In genomic region chr2:90866524-90866923, GRCm38 (mm10) we compare ENCODE assay signal across 8 mouse cellular contexts. TPM values are rescaled to one million over a fixed set of nuclear protein-coding genes. Genes with fewer than 3 reads are reported as not detected.
DNase-seq lines count a peak whose midpoint lies in the region; ATAC-seq and TF ChIP-seq lines count a peak whose summit lies in the region.

No protein-coding gene starts in this region.

- 18% methylated on average over 3 of the region's 3 CpGs for WGBS in forebrain, embryonic 13.5 days
- 26% methylated on average over 3 of the region's 3 CpGs for WGBS in liver, embryonic 15.5 days (ENCODE audit: insufficient replicate concordance)
- WGBS in neural tube, embryonic 14.5 days, result 34% methylated on average over 3 of the region's 3 CpGs

- H3K36me3 ChIP-seq in E14TG2a.4 (ENCODE audit: insufficient read depth, low read length), result peaks cover 68% of the 10 kb centered on the region
- H3K36me3 ChIP-seq in forebrain, embryonic 13.5 days (ENCODE audit: poor library complexity, severe bottlenecking), result peaks cover 68% of the 10 kb centered on the region
- H3K36me3 ChIP-seq in liver, embryonic 15.5 days (replicated peaks), result peaks cover 59% of the 10 kb centered on the region
- H3K36me3 ChIP-seq in neural tube, embryonic 14.5 days (ENCODE audit: control insufficient read depth, insufficient read depth, low read length), result peaks cover 34% of the 10 kb centered on the region

- ATAC-seq in cerebellum, adult (ENCODE audit: insufficient number of reproducible peaks, low FRiP score, low TSS enrichment), result 0 out of 2 replicates have a peak, but pooled peaks have one; percentile 50
- peak; percentile 92 for ATAC-seq in forebrain, embryonic 13.5 days
- ATAC-seq in liver, embryonic 15.5 days (ENCODE audit: insufficient read depth), result no peak; the same call in 1 of the 2 replicates
- ATAC-seq in neural tube, embryonic 14.5 days (ENCODE audit: low read depth), result peak; percentile 90

- no peak overlapping the region for H3K9ac ChIP-seq in forebrain, embryonic 13.5 days
- no peak overlapping the region for H3K9ac ChIP-seq in liver, embryonic 15.5 days
- H3K9ac ChIP-seq in neural tube, embryonic 14.5 days (replicated peaks; ENCODE audit: low read depth, low read length), result no peak overlapping the region

- no peak overlapping the region for H3K4me2 ChIP-seq in forebrain, embryonic 13.5 days
- H3K4me2 ChIP-seq in liver, embryonic 15.5 days, result no peak overlapping the region
- no peak overlapping the region for H3K4me2 ChIP-seq in neural tube, embryonic 14.5 days (ENCODE audit: low read depth, low read length)

- no peak overlapping the region for H3K27ac ChIP-seq in forebrain, embryonic 13.5 days
- peak overlapping the region; percentile 60; the same call in 1 of the 2 replicates for H3K27ac ChIP-seq in liver, embryonic 15.5 days (replicated peaks)
- H3K27ac ChIP-seq in neural tube, embryonic 14.5 days (ENCODE audit: low read depth, low read length), result no peak overlapping the region

- intact Hi-C loops in heart, postnatal 10 days (cut with DNase I), result loop anchor here (1.0 to 5.0 kb wide), 3 partner anchors 36 to 235 kb away; partner anchors contain the start of genes Kbtbd4 and Ndufs3

- no peaks in the 10 kb centered on the region for H3K27me3 ChIP-seq in E14TG2a.4 (ENCODE audit: insufficient read depth, low read length)
- H3K27me3 ChIP-seq in forebrain, embryonic 13.5 days, result no peaks in the 10 kb centered on the region
- no peaks in the 10 kb centered on the region for H3K27me3 ChIP-seq in liver, embryonic 15.5 days
- no peaks in the 10 kb centered on the region for H3K27me3 ChIP-seq in neural tube, embryonic 14.5 days (ENCODE audit: control insufficient read depth, insufficient read depth, low read length)

- H3K9me3 ChIP-seq in E14TG2a.4 (ENCODE audit: low read length), result no peaks in the 10 kb centered on the region
- H3K9me3 ChIP-seq in forebrain, embryonic 13.5 days (replicated peaks), result no peaks in the 10 kb centered on the region
- no peaks in the 10 kb centered on the region for H3K9me3 ChIP-seq in liver, embryonic 15.5 days (replicated peaks)
- H3K9me3 ChIP-seq in neural tube, embryonic 14.5 days (ENCODE audit: control insufficient read depth, low read length), result no peaks in the 10 kb centered on the region

- no peak overlapping the region for H3K4me3 ChIP-seq in E14TG2a.4 (replicated peaks; ENCODE audit: low read length)
- H3K4me3 ChIP-seq in forebrain, embryonic 13.5 days, result no peak overlapping the region
- no peak overlapping the region for H3K4me3 ChIP-seq in liver, embryonic 15.5 days (replicated peaks)
- no peak overlapping the region for H3K4me3 ChIP-seq in neural tube, embryonic 14.5 days (ENCODE audit: low read depth, low read length)

- DNase-seq in heart, postnatal 10 days, result peak; percentile 90 to 94
- peak; percentile 89 to 90 for DNase-seq in kidney, postnatal 4 days
- peak; percentile 78 for DNase-seq in telencephalon, adult 2 months (ENCODE audit: low read depth, low spot score)

- peaks cover 11% of the 10 kb centered on the region; the same call in 1 of the 2 replicates for H3K4me1 ChIP-seq in E14TG2a.4 (replicated peaks; ENCODE audit: low read depth, low read length)
- no peaks in the 10 kb centered on the region for H3K4me1 ChIP-seq in forebrain, embryonic 13.5 days
- H3K4me1 ChIP-seq in liver, embryonic 15.5 days (replicated peaks), result peaks cover 47% of the 10 kb centered on the region
- H3K4me1 ChIP-seq in neural tube, embryonic 14.5 days (ENCODE audit: control insufficient read depth, insufficient read depth, low read length), result no peaks in the 10 kb centered on the region

- TF ChIP-seq CTCF in E14TG2a.4 (conservative IDR thresholded peaks at IDR 0.05; ENCODE audit: low read length), result peak; percentile 73

RNA-seq across cellular contexts. Expression of gene C1qtnf4, which starts 19.1 kb away (rescaled TPM):
- 9.0 and 9.4 TPM in 2 replicates for polyA plus RNA-seq in forebrain, embryonic 13.5 days (2015; fragmentation: Nextera tagmentation; extraction: Ambion mirVana)
- 1 to 10 TPM; 6.2 to 6.6 TPM for total RNA-seq in heart, postnatal 10 days (2021)
- 1.9 and 2.0 TPM in 2 replicates for polyA plus RNA-seq in liver, embryonic 15.5 days (2015; fragmentation: Nextera tagmentation; extraction: Ambion mirVana)
- 135 and 143 TPM in 2 replicates for polyA plus RNA-seq in neural tube, embryonic 14.5 days (2014; fragmentation: Nextera tagmentation; extraction: Ambion mirVana)

RNA-seq across cellular contexts. Expression of gene Mtch2, which starts 19.6 kb away (rescaled TPM):
- 275 and 283 TPM in 2 replicates for polyA plus RNA-seq in forebrain, embryonic 13.5 days (2015; fragmentation: Nextera tagmentation; extraction: Ambion mirVana)
- total RNA-seq in heart, postnatal 10 days (2021), result 100 to 1,000 TPM; 205 TPM
- 114 and 116 TPM in 2 replicates for polyA plus RNA-seq in liver, embryonic 15.5 days (2015; fragmentation: Nextera tagmentation; extraction: Ambion mirVana)
- 277 and 280 TPM in 2 replicates for polyA plus RNA-seq in neural tube, embryonic 14.5 days (2014; fragmentation: Nextera tagmentation; extraction: Ambion mirVana)

RNA-seq across cellular contexts. Expression of gene Kbtbd4, which starts 38.0 kb away (rescaled TPM):
- 59.2 and 67.6 TPM in 2 replicates for polyA plus RNA-seq in forebrain, embryonic 13.5 days (2015; fragmentation: Nextera tagmentation; extraction: Ambion mirVana)
- total RNA-seq in heart, postnatal 10 days (2021), result 10 to 100 TPM; 21.7 to 26.1 TPM
- polyA plus RNA-seq in liver, embryonic 15.5 days (2015; fragmentation: Nextera tagmentation; extraction: Ambion mirVana), result 16.1 and 17.6 TPM in 2 replicates
- polyA plus RNA-seq in neural tube, embryonic 14.5 days (2014; fragmentation: Nextera tagmentation; extraction: Ambion mirVana), result 47.5 and 50.4 TPM in 2 replicates

RNA-seq across cellular contexts. Expression of gene Ndufs3, which starts 38.1 kb away (rescaled TPM):
- polyA plus RNA-seq in forebrain, embryonic 13.5 days (2015; fragmentation: Nextera tagmentation; extraction: Ambion mirVana), result 219 and 222 TPM in 2 replicates
- total RNA-seq in heart, postnatal 10 days (2021), result 100 to 1,000 TPM; 693 to 709 TPM
- polyA plus RNA-seq in liver, embryonic 15.5 days (2015; fragmentation: Nextera tagmentation; extraction: Ambion mirVana), result 134 and 136 TPM in 2 replicates
- 229 and 259 TPM in 2 replicates for polyA plus RNA-seq in neural tube, embryonic 14.5 days (2014; fragmentation: Nextera tagmentation; extraction: Ambion mirVana)

Comparison
In these comparisons a context has a peak if more than half of its experiments do, and no peak if none do; other contexts are left out.
1. RNA of gene C1qtnf4, which starts 19.1 kb away (polyA plus RNA-seq): 135 to 143 TPM in neural tube, embryonic 14.5 days; 9.0 to 9.4 TPM in forebrain, embryonic 13.5 days and 1.9 to 2.0 TPM in liver, embryonic 15.5 days; every median in the first group is over 10 times any median in the second.
2. Peak in every context shown above with its lines, with median percentiles within 50 percentile points of each other: DNase-seq.